Mouse (Mus musculus): ENCODE results near the gene Slc17a8.
A peak's percentile ranks its signal among the peaks of the same experiment; 100 is the strongest.
"Not testable (repeated sequence)": the region's sequence is repeated elsewhere in the genome, so short reads cannot be mapped to it uniquely, and the experiment has no call there.

The Slc17a8 gene

DNA sequence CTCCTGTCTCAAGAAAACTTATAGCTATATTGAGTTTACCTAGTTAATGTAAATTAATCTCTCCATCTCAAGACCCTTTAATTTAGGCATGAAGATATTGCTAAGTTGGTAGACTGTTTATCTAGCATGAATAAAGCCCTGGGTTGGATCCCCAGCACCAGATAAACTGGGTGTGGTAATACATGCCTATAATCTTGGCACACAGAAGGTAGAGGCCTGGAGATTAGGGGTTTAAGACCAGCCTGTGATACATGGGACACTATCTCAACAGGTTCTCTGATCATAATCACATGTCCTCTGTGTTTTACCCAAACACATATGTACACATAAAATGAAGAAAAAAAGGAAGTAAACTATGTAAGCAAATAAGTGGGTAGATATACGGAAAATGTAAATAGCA is 32.3 kb downstream of the Slc17a8 start:
- no peak for DNase-seq

DNA sequence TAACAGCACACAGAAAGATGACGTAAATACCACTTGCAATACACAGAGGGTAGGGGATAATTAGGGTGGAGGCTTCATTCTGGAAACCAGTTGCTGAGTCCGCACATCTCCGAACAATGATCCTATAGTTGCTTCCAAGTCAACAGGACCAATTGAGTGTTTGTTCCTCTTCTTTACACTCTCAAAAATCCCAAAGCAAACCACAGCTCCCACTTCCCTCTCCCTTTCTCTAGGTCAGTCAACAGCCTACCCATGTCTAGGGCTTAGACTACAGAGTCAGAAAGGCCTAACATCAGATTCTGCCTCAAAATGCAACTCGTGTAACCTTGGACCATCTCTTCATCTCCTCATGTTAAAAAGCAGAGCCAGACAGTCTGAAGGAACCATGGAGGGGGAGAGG is 36.3 kb downstream of the Slc17a8 start:
- no peak for DNase-seq

DNA sequence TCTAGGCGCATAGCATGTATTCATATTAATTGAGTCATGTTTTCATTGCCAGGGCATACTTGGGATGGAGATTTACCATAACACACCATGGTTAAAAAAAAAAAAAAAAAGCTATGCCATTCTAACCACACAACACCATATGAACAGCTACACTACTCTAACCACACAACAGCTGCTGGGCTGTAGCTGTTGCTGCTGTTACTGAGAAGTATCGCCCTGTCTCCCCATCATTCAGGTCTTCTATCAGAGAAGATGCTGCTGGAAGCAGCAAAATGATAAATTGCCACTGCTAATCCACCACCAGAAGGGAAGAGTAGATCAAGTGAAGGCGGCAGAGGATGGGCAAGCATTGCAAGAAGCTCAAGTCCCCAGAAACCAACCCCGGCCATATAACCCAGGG is 42.3 kb downstream of the Slc17a8 start:
- no peak for DNase-seq

DNA sequence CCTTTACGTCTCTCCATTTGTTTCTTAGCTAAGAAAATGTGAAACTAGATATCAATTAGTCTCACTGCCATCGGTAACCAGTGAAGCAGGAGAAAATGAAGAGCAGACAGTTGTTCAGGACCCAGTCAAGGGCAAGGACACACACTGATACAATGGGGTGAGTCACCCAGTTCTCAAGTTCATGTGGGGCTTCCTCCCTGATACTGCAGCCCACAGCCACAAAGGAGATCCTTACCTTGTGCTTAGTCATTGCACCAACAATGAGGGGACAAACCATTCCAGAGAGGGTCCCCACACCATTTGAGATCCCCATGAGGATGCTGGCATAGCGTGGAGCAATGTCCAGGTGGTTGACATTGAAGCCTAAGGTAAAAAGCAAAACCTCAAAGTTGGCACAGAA is 43.4 kb downstream of the Slc17a8 start:
- DNase-seq: no peak

DNA sequence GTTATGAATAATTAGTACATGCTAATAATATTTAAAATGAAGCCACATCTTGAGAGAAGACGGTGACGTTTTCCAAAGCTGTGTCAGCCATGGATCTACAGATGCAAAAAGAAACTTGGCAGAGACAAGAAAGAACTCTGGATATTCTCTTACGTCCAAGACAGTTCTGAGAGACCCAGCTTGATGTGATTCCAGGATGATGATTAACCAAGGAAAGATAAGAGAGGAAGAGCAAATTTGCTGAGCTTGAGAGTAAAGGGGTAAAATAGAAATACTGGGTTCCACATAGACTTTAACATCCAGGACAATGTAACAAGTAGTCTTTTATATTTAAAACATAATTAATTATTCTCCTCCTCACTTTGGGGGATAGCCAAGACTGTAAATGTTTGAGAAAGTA is 47.6 kb downstream of the Slc17a8 start:
- no peak for DNase-seq

DNA sequence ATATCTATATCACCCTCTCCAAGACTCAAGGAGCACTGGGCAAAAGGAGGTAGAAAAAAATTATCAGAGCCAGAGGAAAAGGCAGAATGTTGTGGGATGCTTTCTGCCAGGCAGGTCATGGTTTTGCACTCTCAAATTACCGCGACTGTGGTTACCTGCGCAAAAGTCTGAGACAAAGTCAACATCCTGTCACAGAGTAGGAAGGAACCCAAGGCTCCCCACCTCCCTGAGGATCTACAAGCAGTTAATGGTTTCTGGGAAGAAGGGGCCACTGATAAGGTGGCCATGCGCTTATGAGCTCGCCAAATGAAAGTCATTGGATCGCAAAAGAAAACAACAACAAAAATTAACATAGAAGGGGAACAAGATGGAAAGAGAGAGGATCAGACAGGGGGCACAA is 48.1 kb downstream of the Slc17a8 start:
- no peak for DNase-seq

DNA sequence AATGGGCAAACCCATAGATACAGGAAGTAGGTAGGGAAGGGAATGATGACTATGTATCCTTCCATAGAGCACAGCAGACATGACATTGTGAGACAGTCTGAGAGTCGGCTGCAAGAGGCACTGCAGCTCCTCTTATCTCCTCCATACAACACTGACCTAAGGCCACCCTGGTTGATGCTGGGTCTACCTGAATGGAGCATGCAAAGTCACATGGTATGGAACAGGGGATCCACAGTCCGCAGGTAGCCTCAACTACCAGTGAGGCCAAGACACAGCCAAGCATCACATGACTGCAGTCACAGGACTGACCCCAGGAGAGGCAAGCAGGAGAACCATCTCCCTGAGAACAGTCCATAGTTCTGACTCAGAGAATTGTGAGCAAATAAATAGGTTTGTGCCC is 53.7 kb downstream of the Slc17a8 start:
- DNase-seq: no peak

DNA sequence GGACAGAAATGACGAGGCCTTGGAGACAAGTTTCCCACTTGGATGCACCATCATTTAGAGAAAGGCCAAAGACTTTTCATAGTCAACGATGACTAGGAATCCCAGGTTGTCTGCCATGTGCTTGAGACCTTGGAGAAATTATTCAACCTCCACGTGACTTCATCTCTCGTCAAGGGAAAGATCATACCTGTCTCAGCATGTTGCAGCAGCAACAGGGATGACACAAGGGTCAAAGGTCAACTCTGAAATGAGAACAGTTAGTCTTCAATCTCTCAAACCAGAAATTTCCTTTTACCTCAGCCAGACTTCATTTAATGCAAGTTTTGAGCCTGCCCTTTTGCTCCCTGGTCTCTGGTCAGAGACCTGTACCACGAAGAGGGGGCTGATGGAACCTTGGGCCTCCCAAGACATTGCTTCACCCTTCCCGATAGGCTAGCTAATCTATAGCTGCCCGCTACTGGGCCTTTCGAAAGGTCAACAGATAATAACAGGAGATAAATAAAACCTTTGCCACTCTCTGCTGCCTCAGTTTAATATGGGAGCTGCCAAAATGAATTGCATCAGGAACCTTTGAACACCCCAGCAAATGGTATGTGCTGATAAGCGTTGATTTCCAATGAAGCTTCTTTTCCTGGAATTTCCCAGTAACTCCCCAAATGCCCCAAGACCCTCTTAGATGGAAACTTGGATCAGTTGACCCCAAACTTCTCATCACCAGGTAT is 55.6 kb downstream of the Slc17a8 start:
- DNase-seq: no peak

DNA sequence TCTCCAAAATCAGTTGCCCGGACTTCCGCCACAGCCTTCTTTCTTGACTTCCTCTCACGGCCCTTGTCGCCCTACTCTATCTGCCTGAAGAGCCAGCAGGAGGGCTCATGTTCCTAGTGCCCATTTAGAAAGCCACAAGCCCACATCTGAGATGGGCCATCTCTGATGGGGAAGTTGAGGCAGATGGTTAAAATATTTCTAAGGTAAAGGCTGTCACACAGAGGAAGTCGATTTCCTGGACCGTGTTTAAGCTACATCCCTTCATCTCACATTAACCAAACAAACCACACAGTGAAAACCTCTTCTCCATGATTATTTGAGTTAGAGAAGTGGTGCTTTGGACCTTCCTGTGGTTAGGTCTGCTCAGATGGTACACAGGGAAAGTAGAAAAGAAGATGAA is 58.9 kb downstream of the Slc17a8 start:
- DNase-seq: no peak

DNA sequence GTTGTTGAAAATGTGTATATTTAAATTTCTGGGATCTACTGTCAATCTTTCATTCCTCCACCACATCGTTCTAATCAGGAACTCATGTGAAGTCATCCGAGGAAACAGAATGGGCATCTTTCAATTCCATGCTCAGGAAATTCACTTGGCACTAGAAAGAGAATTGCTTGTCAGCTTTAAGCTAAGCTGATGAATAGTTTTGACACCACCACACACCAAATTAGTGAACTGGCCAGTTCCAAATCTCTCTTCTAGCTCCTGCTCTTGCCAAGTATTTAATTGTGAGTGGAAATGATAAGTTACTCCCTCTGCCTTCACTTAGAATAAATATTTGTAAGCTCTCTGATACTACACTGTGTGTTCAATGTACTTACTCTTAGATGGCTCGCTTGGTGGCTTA is 61.7 kb downstream of the Slc17a8 start:
- no peak for DNase-seq

DNA sequence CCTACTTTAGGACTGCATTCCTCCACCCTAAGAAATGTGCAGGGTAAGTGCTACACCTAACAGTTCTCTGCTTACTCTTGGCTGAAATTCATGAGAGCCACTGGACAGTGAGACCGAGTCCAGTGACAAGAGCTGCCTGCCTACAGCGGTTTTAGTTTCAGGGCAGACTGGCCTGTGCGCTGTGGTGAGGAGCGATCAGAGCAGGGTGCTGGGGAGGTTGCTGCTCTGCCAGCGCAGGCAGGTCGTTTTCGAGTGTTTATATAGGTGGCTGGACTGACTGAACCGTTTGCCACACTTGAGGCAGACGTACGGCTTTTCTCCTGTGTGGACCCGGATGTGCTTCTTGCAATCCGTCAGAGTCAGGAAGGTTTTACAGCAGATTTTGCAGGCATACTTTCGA is 66.2 kb downstream of the Slc17a8 start:
- DNase-seq: not testable (repeated sequence)

DNA sequence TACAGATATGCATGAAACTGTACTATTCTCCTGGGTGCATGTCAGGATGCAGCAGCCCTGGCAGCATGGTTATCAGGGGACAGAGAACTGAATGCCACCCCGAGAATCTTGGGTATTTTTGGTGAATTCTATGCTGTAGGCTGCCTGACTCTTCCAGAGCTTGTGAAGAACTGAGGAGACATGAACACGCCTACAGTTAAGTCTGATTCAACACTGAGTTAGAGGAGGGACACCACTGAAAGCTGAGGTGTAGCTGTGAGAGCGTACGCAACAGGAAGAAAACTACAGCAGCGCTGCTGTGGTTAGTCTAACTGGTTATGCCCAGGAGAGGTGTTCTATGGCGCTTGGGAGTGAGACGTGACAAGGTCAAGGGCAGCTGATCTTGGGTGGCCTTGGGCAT is 67.2 kb downstream of the Slc17a8 start:
- DNase-seq: not testable (repeated sequence)

DNA sequence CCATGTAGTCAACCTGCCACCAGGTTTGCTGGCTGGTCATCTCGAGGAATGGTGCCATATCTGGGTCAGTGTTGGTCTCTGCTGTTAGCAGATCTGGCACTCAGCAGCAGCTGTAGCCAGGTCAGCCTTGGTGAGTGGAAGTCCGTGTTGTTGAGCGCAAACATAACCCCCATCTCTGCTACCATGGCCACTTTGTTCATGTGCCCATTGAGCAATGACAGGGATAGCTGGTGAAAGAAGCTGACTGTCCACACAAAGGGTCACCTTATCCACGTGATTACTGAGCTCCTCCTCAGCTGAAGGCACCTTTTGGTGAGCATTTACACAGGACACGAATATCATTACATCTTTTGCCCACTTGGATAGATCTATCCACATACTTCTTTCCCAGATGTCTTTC is 68.0 kb downstream of the Slc17a8 start:
- no peak for DNase-seq

DNA sequence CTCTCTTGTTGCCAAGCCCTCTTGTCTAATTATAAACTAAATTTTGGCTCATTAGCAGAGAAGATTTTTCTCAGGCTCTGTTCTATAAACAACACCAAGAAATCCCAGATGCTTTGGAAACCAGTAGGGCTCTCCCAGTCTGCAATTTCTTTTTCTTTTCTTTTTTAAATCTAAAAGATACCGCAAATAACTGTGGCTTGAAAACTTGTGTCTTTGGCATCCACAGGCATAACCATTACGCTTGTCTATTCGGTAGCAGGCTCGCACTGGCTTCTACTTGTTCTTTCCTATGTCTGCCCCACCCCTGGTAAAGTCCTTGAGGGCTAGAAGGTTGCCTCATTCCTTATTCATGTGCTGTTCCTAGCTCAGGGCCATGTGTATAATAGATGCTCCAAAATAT is 69.4 kb downstream of the Slc17a8 start:
- DNase-seq: no peak

DNA sequence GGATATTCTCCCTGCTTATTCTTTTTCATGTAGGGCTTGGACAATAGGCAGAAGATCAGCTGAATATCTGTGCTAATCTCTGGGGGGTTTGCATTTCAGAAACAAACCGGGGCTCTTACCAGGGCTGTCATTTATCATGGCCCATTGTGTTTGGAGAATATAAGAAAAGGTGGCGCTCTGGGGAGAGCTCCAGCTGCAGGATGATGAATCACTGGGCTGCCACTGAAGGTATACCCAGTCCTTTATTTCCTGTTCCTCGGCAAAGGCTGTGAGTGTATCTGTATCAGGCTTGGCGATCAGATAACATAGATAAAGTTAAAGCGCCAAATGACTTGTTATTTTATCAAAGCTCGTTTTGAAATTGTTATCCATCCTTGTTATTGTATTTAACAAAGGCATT is 73.0 kb downstream of the Slc17a8 start:
- DNase-seq: no peak

DNA sequence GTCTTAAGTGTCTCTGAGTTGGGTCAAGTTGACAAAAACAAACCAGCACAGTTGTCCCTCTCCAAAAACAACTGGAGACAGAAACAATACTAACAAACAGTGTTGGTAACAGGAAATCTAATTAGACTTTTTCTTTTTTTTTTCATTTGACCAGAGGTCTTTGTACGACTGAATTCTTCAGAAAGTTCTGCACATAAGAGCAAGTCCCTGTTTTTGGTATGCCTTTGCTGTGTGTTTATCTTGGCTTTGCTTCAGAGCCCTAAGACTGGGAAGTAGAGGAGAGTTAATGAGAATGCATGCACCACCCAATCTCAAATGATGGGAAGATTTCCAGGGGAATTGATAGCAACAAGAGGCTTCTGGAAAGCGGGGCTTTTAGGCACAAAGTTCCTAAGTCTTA is 74.1 kb downstream of the Slc17a8 start:
- DNase-seq: no peak

DNA sequence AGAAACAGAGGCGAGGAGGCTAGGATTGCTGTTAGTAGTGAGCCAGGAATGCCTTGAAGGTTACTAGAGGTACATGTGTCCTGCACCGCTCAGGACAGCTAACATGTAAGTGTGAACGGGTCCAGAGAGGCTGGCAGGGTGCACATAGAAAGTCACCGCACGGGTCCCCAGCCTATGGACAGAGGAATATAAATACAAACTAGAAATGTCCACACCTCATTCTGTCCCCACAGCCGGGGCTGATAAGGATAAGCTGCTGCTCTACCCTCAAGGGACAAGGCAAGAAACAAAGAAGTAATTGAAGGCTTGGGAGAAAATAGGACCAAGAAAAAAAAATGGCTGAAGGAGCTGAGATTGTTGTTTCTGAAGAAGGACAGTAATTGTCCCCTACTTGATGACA is 77.2 kb downstream of the Slc17a8 start:
- no peak for DNase-seq

DNA sequence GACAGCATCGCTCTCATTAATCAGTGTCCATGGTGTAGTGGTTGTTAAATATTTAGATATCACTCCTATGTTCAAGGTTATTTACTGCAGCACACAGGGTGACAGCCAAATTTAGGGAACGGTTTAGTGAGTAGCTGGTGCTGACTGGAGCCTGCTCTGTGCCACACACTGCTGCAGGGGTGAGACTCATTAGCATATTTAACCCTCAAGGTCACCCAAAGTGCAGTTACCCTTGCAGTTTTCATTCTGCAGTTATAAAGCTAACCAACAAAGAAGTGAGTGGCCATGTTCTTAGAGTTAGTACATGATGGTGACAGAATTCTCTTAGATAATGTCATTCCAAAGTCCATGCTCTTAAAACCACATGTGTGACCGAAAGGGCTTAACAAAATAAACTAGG is 78.7 kb downstream of the Slc17a8 start:
- DNase-seq: no peak

DNA sequence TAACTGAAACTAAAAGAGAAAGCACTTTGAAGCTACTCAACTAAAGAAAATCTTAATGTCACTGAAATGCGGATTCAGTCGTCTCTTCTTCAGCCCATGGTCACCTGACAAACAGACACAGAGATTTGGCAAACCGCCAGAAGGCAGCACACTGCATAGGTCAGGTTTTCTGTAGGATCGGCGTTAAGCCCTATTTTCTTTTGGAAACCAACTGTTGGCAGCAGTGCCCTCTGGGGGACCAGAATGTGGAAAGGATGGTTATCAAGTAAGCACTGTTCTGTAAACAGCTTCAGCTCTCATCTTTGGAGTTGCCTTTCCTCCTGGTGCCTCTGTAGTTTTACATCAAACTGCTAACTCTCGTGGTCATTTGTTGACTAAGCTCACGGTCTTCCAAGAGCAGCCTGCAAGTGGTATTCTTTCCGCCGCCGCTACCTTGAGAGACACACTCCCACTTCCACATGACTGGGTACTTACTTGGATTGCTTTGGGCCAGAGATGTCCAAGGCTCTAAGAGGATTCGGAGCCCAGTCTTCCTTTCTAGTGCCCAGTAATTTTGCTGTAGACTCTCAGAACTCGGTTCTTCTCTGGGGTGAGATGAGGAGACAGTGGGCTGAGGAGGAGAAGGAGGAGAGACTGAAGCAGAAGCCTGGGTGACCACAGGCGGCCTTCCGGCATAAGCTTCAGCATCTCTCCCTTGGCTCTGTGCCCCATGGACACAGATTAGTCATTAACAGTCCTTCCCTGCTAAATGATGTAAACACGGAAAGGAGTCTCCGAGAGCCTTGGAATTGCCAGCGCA is 87.9 kb downstream of the Slc17a8 start, which contains the start of gene Nr1h4:
Nr1h4 (minus strand) TSS at position 657 of the 799 bp plus-strand sequence.
- peak; percentile 86 for DNase-seq

DNA sequence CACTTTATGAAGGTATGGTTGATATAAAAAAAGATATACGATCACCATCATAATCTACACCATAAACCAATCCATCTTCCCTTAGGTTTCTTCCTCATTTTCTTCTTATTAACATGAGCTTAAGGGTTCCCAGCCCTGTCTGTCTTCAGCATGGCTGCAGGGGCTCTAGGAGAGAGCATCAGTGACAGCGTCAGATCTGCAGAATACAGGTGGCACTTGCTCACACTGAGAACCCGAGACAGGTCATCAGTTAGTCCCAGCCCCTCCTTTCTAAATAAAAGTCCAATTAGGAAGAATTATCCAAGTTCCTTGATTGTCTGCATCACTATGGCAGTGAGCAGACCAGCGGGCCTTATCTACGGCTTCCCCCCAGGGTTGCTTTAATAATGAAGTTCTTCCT is 88.6 kb downstream of the Slc17a8 start:
- no peak for DNase-seq

DNA sequence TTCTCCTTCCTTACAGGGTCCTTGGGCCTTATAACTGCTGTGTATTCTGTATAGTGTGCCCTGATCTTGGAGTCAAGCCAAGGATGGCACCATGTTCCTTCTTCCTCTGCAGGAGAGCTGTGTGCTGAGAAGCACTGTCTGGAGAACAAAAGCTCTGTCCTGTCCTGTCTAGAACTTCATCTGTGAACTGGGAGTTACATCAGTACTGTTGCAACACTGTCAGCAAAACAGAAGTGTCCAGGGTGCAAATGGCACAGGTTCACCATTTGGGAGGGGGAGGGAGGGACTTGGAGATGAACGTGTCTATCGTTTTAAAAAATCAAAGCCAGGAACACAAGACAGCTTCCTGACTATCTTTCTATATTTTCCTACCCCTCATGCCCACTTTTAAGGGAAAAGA is 89.1 kb downstream of the Slc17a8 start:
- no peak for DNase-seq

DNA sequence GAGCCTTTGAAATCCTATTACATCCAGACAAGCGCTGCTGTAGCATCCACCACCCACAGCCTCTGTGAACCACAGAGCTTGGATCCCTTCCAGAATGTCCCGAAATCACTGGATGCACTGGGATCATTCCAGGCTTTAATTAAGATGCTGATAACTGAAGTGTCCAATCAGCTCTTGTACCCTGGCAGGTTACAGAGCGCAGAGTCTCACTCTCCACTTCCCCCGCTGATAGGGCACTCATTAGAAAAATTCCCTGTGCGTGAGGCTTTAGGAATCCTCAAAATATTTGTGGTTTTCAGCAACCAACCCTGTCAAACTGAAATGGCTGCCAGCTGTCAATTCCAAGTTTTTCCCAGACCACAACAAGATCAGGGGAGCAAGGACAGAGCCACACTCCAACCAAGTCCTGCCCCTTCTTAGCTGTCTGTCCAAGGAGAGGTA is 89.8 kb downstream of the Slc17a8 start:
- peak; percentile 62 for DNase-seq

DNA sequence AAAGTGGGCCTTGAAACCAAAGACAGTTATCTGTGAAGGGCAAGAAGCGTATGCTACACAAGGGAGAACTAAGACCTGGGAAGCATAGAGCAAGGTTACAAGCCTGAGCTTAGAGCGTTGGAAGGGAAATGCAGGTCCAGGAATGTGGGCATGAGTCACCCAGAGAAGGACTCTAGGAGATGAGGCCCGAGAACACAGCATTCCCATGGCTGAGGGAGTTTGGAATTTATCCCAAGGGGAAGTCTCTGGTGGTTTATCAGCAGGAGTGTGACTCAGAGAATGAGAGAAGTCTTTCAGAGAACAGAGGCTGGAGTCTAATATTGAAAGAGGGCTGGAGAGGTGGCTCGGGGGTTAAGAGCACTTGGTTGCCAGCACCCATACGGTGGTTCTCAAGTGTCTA is 94.0 kb downstream of the Slc17a8 start:
- DNase-seq: no peak

DNA sequence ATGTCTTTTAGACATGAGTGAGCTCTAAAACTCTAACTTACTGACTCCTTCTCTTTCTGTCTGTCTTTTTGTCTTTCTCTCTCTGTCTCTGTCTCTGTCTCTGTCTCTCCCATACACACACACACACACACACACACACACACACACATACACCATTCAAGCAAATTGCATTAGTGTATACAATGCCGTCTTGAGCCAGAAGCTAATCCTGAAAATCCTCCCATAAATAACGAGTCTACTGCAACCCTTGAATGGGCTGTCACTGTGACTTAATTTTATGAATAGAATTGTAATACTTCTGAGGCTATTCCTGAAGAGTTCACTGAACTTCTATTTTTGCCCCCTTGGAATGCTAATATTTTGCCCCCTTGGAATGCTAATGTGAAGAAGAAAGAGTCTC is 95.2 kb downstream of the Slc17a8 start:
- DNase-seq: no peak
